ENCODE assay signal across 9 mouse cellular contexts in genomic region chr5:104048139-104048538, GRCm38 (mm10). TPM values are rescaled to one million over a fixed set of nuclear protein-coding genes. Genes with fewer than 3 reads are reported as not detected.
DNase-seq lines count a peak whose midpoint lies in the region; ATAC-seq lines count a peak whose summit lies in the region.
"Had no signal": no experiment of that assay in that cellular context is flagged by ENCODE, and none has a peak within 500 bp of the region (broad histone marks: within the 10 kb centered on the region; RNA-seq: fewer than 3 reads in every experiment).

No protein-coding gene starts in this region.

- no peak overlapping the region for H3K27ac ChIP-seq in heart, embryonic 12.5 days (ENCODE audit: poor library complexity, severe bottlenecking)
- H3K27ac ChIP-seq in hindbrain, embryonic 11.5 days (ENCODE audit: low read depth, low read length) = no peak overlapping the region
- no peak overlapping the region for H3K27ac ChIP-seq in midbrain, embryonic 13.5 days

- peak overlapping the region; percentile 78 for H3K4me2 ChIP-seq in heart, embryonic 12.5 days
- peak overlapping the region; percentile 60; the same call in 1 of the 2 replicates for H3K4me2 ChIP-seq in hindbrain, embryonic 11.5 days (replicated peaks; ENCODE audit: low read depth, low read length)
- peak overlapping the region; percentile 62 for H3K4me2 ChIP-seq in midbrain, embryonic 13.5 days (replicated peaks)

- DNase-seq in heart, postnatal 36 days = no peak
- peak; percentile 42 for DNase-seq in adipocyte (ENCODE audit: low spot score)
- DNase-seq in hindbrain, embryonic 11.5 days (ENCODE audit: low spot score) = no peak
- no peak for DNase-seq in layer of hippocampus, postnatal 14 days (ENCODE audit: low spot score in 2 of 2)
- no peak for DNase-seq in left cerebral cortex, adult 18-20 months (ENCODE audit: low spot score in 2 of 2)
- no peak for DNase-seq in layer of hippocampus, postnatal 25 days (ENCODE audit: extremely low spot score in 1 of 2, low spot score in 1 of 2)

- 44% methylated on average over 4 of the region's 4 CpGs for WGBS in heart, embryonic 12.5 days
- WGBS in hindbrain, embryonic 11.5 days = 47% methylated on average over 4 of the region's 4 CpGs
- WGBS in midbrain, embryonic 13.5 days = 60% methylated on average over 4 of the region's 4 CpGs

- H3K27me3 ChIP-seq in heart, embryonic 12.5 days (replicated peaks) = no peaks in the 10 kb centered on the region
- H3K27me3 ChIP-seq in hindbrain, embryonic 11.5 days (ENCODE audit: control insufficient read depth, insufficient read depth, low read length) = no peaks in the 10 kb centered on the region
- H3K27me3 ChIP-seq in midbrain, embryonic 13.5 days = no peaks in the 10 kb centered on the region

- H3K4me3 ChIP-seq in heart, embryonic 12.5 days = peak overlapping the region; percentile 85
- H3K4me3 ChIP-seq in hindbrain, embryonic 11.5 days (ENCODE audit: low read depth, low read length) = peak overlapping the region; percentile 76; the same call in 1 of the 2 replicates
- H3K4me3 ChIP-seq in midbrain, embryonic 13.5 days (replicated peaks) = peak overlapping the region; percentile 78; the same call in 1 of the 2 replicates

- H3K36me3 ChIP-seq in heart, embryonic 12.5 days = peaks cover 23% of the 10 kb centered on the region
- no peaks in the 10 kb centered on the region for H3K36me3 ChIP-seq in hindbrain, embryonic 11.5 days (ENCODE audit: control insufficient read depth, insufficient read depth, low read length)
- peaks cover 23% of the 10 kb centered on the region for H3K36me3 ChIP-seq in midbrain, embryonic 13.5 days

- peaks cover 19% of the 10 kb centered on the region for H3K4me1 ChIP-seq in heart, embryonic 12.5 days (replicated peaks)
- H3K4me1 ChIP-seq in hindbrain, embryonic 11.5 days (replicated peaks; ENCODE audit: control insufficient read depth, insufficient read depth, low read length) = no peaks in the 10 kb centered on the region
- peaks cover 15% of the 10 kb centered on the region for H3K4me1 ChIP-seq in midbrain, embryonic 13.5 days (replicated peaks)

- intact Hi-C loops in heart, postnatal 36 days (cut with DNase I) = loop anchor here (5.0 kb wide), 1 partner anchor 136 kb away; the partner anchor contains the start of gene Klhl8

- peak overlapping the region; percentile 94; the same call in 1 of the 2 replicates for H3K9ac ChIP-seq in heart, embryonic 12.5 days
- H3K9ac ChIP-seq in hindbrain, embryonic 11.5 days (ENCODE audit: low read depth, low read length) = no peak overlapping the region
- H3K9ac ChIP-seq in midbrain, embryonic 13.5 days (replicated peaks) = no peak overlapping the region

- ATAC-seq in heart, embryonic 12.5 days (ENCODE audit: insufficient number of reproducible peaks, low FRiP score) = no peak
- ATAC-seq in hindbrain, embryonic 11.5 days (ENCODE audit: low FRiP score) = no peak
- no peak for ATAC-seq in midbrain, embryonic 13.5 days

- no peaks in the 10 kb centered on the region for H3K9me3 ChIP-seq in heart, embryonic 12.5 days (replicated peaks)
- H3K9me3 ChIP-seq in hindbrain, embryonic 11.5 days (ENCODE audit: control insufficient read depth, low read length) = no peaks in the 10 kb centered on the region
- H3K9me3 ChIP-seq in midbrain, embryonic 13.5 days = no peaks in the 10 kb centered on the region

RNA-seq across cellular contexts. Expression of gene Nudt9, which starts 2.0 kb away (rescaled TPM):
- 57.2 and 57.3 TPM in 2 replicates for polyA plus RNA-seq in heart, embryonic 12.5 days (2016; fragmentation: Nextera tagmentation; extraction: Ambion mirVana)
- total RNA-seq in heart, postnatal 36 days (2021) = 10 to 100 TPM; 53.7 to 55.6 TPM
- 65.1 and 68.2 TPM in 2 replicates for polyA plus RNA-seq in hindbrain, embryonic 11.5 days (2014; fragmentation: Nextera tagmentation; extraction: Ambion mirVana)
- 54.8 and 58.2 TPM in 2 replicates for polyA plus RNA-seq in midbrain, embryonic 13.5 days (2015; fragmentation: Nextera tagmentation; extraction: Ambion mirVana)
- 10 to 100 TPM; 75.6 to 77.4 TPM for total RNA-seq in layer of hippocampus, postnatal 14 days (2021)
- 10 to 100 TPM; 60.5 to 62.1 TPM for total RNA-seq in left cerebral cortex, adult 18-20 months (2021)
- 10 to 100 TPM; 74.8 to 77.0 TPM for total RNA-seq in layer of hippocampus, postnatal 25 days (2021)

RNA-seq across cellular contexts. Expression of gene Hsd17b11, which starts 26.4 kb away (rescaled TPM):
- 3.9 and 4.3 TPM in 2 replicates for polyA plus RNA-seq in heart, embryonic 12.5 days (2016; fragmentation: Nextera tagmentation; extraction: Ambion mirVana)
- total RNA-seq in heart, postnatal 36 days (2021) = 10 to 100 TPM; 32.2 to 37.5 TPM
- polyA plus RNA-seq in hindbrain, embryonic 11.5 days (2014; fragmentation: Nextera tagmentation; extraction: Ambion mirVana) = 1.3 and 1.5 TPM in 2 replicates
- 1.2 and 1.8 TPM in 2 replicates for polyA plus RNA-seq in midbrain, embryonic 13.5 days (2015; fragmentation: Nextera tagmentation; extraction: Ambion mirVana)
- 10 to 100 TPM; 36.7 to 39.9 TPM for total RNA-seq in layer of hippocampus, postnatal 14 days (2021)
- 10 to 100 TPM; 49.0 to 52.9 TPM for total RNA-seq in left cerebral cortex, adult 18-20 months (2021)
- total RNA-seq in layer of hippocampus, postnatal 25 days (2021) = 10 to 100 TPM; 50.2 to 56.0 TPM

RNA-seq across cellular contexts. Expression of gene Gm17660, which starts 29.3 kb away (rescaled TPM):
- not detected in 2 replicates for polyA plus RNA-seq in heart, embryonic 12.5 days (2016; fragmentation: Nextera tagmentation; extraction: Ambion mirVana)
- not detected for total RNA-seq in heart, postnatal 36 days (2021)
- polyA plus RNA-seq in hindbrain, embryonic 11.5 days (2014; fragmentation: Nextera tagmentation; extraction: Ambion mirVana) = not detected in 2 replicates
- not detected in 2 replicates for polyA plus RNA-seq in midbrain, embryonic 13.5 days (2015; fragmentation: Nextera tagmentation; extraction: Ambion mirVana)
- not detected for total RNA-seq in layer of hippocampus, postnatal 14 days (2021)
- total RNA-seq in left cerebral cortex, adult 18-20 months (2021) = not detected
- total RNA-seq in layer of hippocampus, postnatal 25 days (2021) = under 1 TPM in 1 of 2 experiments, not detected in 1; 0.76 TPM
- polyA plus RNA-seq: spleen, adult 2 months had no signal
